Mouse (Mus musculus) E14TG2a.4 (cell line): ENCODE measurements around the gene Eftud2.

ENCODE experiments used
- H3K27me3 ChIP-seq: 2 replicates; pipeline ENCODE4 v1.6.1; 2014; ENCODE audit warnings: low read length, control low read depth; ENCODE audit not compliant: insufficient read depth
- H3K36me3 ChIP-seq: 2 replicates; pipeline ENCODE4 v1.6.1; 2014; ENCODE audit warnings: low read length, control low read depth; ENCODE audit not compliant: insufficient read depth
- H3K4me1 ChIP-seq: replicated peaks from 2 replicates; pipeline ENCODE4 v1.6.1; 2014; ENCODE audit warnings: low read depth, low read length, control low read depth
- H3K4me3 ChIP-seq: replicated peaks from 2 replicates; pipeline ENCODE4 v1.5.1; 2014; ENCODE audit warnings: mild to moderate bottlenecking, low read length
- H3K9me3 ChIP-seq: 2 replicates; pipeline ENCODE4 v1.6.1; 2014; ENCODE audit warnings: low read length, control low read depth
- CTCF ChIP-seq: conservative IDR thresholded peaks from 2 replicates; pipeline ENCODE4 v1.5.1; 2014; ENCODE audit warnings: low read length
- NANOG ChIP-seq: IDR thresholded peaks from 2 replicates; pipeline ENCODE4 v1.6.1; 2014; ENCODE audit warnings: borderline replicate concordance, low read length, mixed read lengths
- POU5F1 ChIP-seq: IDR thresholded peaks from 2 replicates; pipeline ENCODE4 v1.6.1; 2014; ENCODE audit warnings: low read length, borderline replicate concordance

The Eftud2 gene

GRCm38 (mm10) chr11:102835549-102835948, 45.2 kb downstream of the Eftud2 start, which contains the start of gene Higd1b:
Gene Higd1b (plus strand): TSS chr11:102835849.
- peaks cover 53% of the 10 kb centered on the region for H3K36me3 ChIP-seq
- no peak for TF ChIP-seq CTCF
- TF ChIP-seq POU5F1 = no peak
- TF ChIP-seq NANOG = no peak
- H3K9me3 ChIP-seq = no peaks in the 10 kb centered on the region
- no peak within 1 kb of the TSS for H3K4me3 ChIP-seq
- peaks cover 55% of the 10 kb centered on the region for H3K4me1 ChIP-seq
- no peaks in the 10 kb centered on the region for H3K27me3 ChIP-seq

GRCm38 (mm10) chr11:102834219-102834618, 46.6 kb downstream of the Eftud2 start:
- no peak overlapping the region for H3K4me3 ChIP-seq
- peaks cover 40% of the 10 kb centered on the region for H3K36me3 ChIP-seq
- no peaks in the 10 kb centered on the region for H3K9me3 ChIP-seq
- TF ChIP-seq POU5F1 = no peak
- no peaks in the 10 kb centered on the region for H3K27me3 ChIP-seq
- H3K4me1 ChIP-seq = peaks cover 45% of the 10 kb centered on the region

GRCm38 (mm10) chr11:102832700-102833297, 48.0 kb downstream of the Eftud2 start:
- peaks cover 6% of the 10 kb centered on the region for H3K9me3 ChIP-seq
- TF ChIP-seq CTCF (no peak), NANOG (no peak), POU5F1 (no peak)
- no peak overlapping the region for H3K4me3 ChIP-seq
- peaks cover 26% of the 10 kb centered on the region for H3K36me3 ChIP-seq
- peaks cover 38% of the 10 kb centered on the region for H3K4me1 ChIP-seq
- no peaks in the 10 kb centered on the region for H3K27me3 ChIP-seq

GRCm38 (mm10) chr11:102830276-102830675, 50.5 kb downstream of the Eftud2 start:
- Histone ChIP-seq H3K27me3 (no peaks in the 10 kb centered on the region), H3K36me3 (0 out of 2 replicates have a peak, but pooled peaks cover 5% of the 10 kb centered on the region), H3K4me1 (peaks cover 54% of the 10 kb centered on the region), H3K4me3 (no peak overlapping the region), H3K9me3 (peaks cover 6% of the 10 kb centered on the region)
- TF ChIP-seq POU5F1 (no peak), NANOG (no peak), CTCF (no peak)

GRCm38 (mm10) chr11:102827097-102827496, 53.7 kb downstream of the Eftud2 start:
- no peaks in the 10 kb centered on the region for H3K36me3 ChIP-seq
- TF ChIP-seq NANOG (no peak), CTCF (no peak), POU5F1 (no peak)
- H3K9me3 ChIP-seq = peaks cover 6% of the 10 kb centered on the region
- no peaks in the 10 kb centered on the region for H3K27me3 ChIP-seq
- peaks cover 52% of the 10 kb centered on the region for H3K4me1 ChIP-seq
- H3K4me3 ChIP-seq = no peak overlapping the region

- Histone ChIP-seq H3K9me3 (peaks cover 6% of the 10 kb centered on the region), H3K36me3 (no peaks in the 10 kb centered on the region), H3K4me3 (no peak overlapping the region), H3K4me1 (peaks cover 53% of the 10 kb centered on the region), H3K27me3 (no peaks in the 10 kb centered on the region)
- no peak for TF ChIP-seq NANOG
- no peak for TF ChIP-seq POU5F1
- TF ChIP-seq CTCF = no peak
Observed at GRCm38 (mm10) chr11:102826476-102826875, 54.3 kb downstream of the Eftud2 start.

GRCm38 (mm10) chr11:102821231-102821630, 59.6 kb downstream of the Eftud2 start:
- Histone ChIP-seq H3K27me3 (no peaks in the 10 kb centered on the region), H3K9me3 (no peaks in the 10 kb centered on the region), H3K4me3 (peak overlapping the region; percentile 37), H3K4me1 (peaks cover 57% of the 10 kb centered on the region), H3K36me3 (peaks cover 5% of the 10 kb centered on the region; the same call in 1 of the 2 replicates)
- TF ChIP-seq CTCF = no peak

- Histone ChIP-seq H3K9me3 (no peaks in the 10 kb centered on the region), H3K4me3 (peak overlapping the region; percentile 92), H3K4me1 (peaks cover 57% of the 10 kb centered on the region), H3K36me3 (peaks cover 5% of the 10 kb centered on the region; the same call in 1 of the 2 replicates), H3K27me3 (no peaks in the 10 kb centered on the region)
- peak; percentile 94; the same call in 1 of the 2 replicates for TF ChIP-seq NANOG
- no peak for TF ChIP-seq CTCF
- 0 out of 2 replicates have a peak, but pooled peaks have one; percentile 52 for TF ChIP-seq POU5F1
Observed at GRCm38 (mm10) chr11:102820432-102820831, 60.4 kb downstream of the Eftud2 start.

GRCm38 (mm10) chr11:102819783-102820385, 60.9 kb downstream of the Eftud2 start:
- H3K4me3 ChIP-seq = peak overlapping the region; percentile 92

More at GRCm38 (mm10) chr11:102819783-102820385, 60.9 kb downstream of the Eftud2 start:
- no peaks in the 10 kb centered on the region for H3K9me3 ChIP-seq
- no peaks in the 10 kb centered on the region for H3K27me3 ChIP-seq
- peaks cover 57% of the 10 kb centered on the region for H3K4me1 ChIP-seq
- peaks cover 5% of the 10 kb centered on the region; the same call in 1 of the 2 replicates for H3K36me3 ChIP-seq
- TF ChIP-seq POU5F1 (peak; percentile 33; the same call in 1 of the 2 replicates), NANOG (no peak)
